Mouse (Mus musculus): Measurements from ENCODE around the gene Zfp568.

Zfp568 gene

GRCm38 (mm10) chr7:29981455-29981854 is 2.3 kb upstream of the Zfp568 start:
- CTCF ChIA-PET, result interaction anchor here (0.6 to 3.2 kb wide), 21 partner anchors 10 to 1073 kb away, joined by 3 to 9 read pairs (median 3); no protein-coding TSS in a partner anchor
- POLR2A ChIA-PET, result interaction anchor here in 3 of 4 experiments (0.5 to 11.6 kb wide), 59 partner anchors 9 to 1690 kb away, joined by 3 to 264 read pairs (median 5); partner anchors contain the start of genes Gm26920 (in 2 of the 3), Thap8 (in 2 of the 3), Wdr62 (in 2 of the 3) and Zfp260 (in 2 of the 3)

- CTCF ChIA-PET, result interaction anchor here (0.5 to 3.2 kb wide), 19 partner anchors 8 to 1073 kb away, joined by 3 to 9 read pairs (median 4); no protein-coding TSS in a partner anchor
- POLR2A ChIA-PET, result interaction anchor here (0.6 to 11.6 kb wide), 72 partner anchors 9 to 1691 kb away, joined by 3 to 264 read pairs (median 5); partner anchors contain the start of genes Gm26920 (in 2 of the 4), Thap8 (in 2 of the 4), Wdr62 (in 2 of the 4) and Zfp260 (in 2 of the 4)
Observed at GRCm38 (mm10) chr7:29981860-29982259, 1.9 kb upstream of the Zfp568 start.

- CTCF ChIA-PET, result interaction anchor here (0.5 to 3.2 kb wide), 13 partner anchors 9 to 213 kb away, joined by 3 to 9 read pairs (median 5); no protein-coding TSS in a partner anchor
- POLR2A ChIA-PET, result interaction anchor here (0.5 to 11.6 kb wide), 82 partner anchors 10 to 1216 kb away, joined by 3 to 264 read pairs (median 6); partner anchors contain the start of genes Gm26920 (in 2 of the 4), Thap8 (in 2 of the 4), Wdr62 (in 2 of the 4) and Zfp260 (in 2 of the 4)
Observed at GRCm38 (mm10) chr7:29982341-29982740, 1.4 kb upstream of the Zfp568 start.

GRCm38 (mm10) chr7:29982931-29983330 is 824 bp upstream of the Zfp568 start:
- POLR2A ChIA-PET, result interaction anchor here (0.5 to 11.6 kb wide), 87 partner anchors 10 to 1217 kb away, joined by 3 to 264 read pairs (median 6); partner anchors contain the start of genes Thap8 (in 2 of the 4), Wdr62 (in 2 of the 4), Zfp260 (in 2 of the 4) and Zfp74 (in 2 of the 4)
- CTCF ChIA-PET, result interaction anchor here in 2 of 4 experiments (0.7 to 3.2 kb wide), 8 partner anchors 20 to 82 kb away, joined by 3 to 9 read pairs (median 4); no protein-coding TSS in a partner anchor

GRCm38 (mm10) chr7:29983340-29983689 is 440 bp upstream of the Zfp568 start:
- POLR2A ChIA-PET, result interaction anchor here (0.5 to 11.6 kb wide), 79 partner anchors 10 to 1217 kb away, joined by 3 to 264 read pairs (median 6); partner anchors contain the start of genes Zfp27 (in 3 of the 4), Thap8 (in 2 of the 4), Wdr62 (in 2 of the 4) and Zfp260 (in 2 of the 4)
- CTCF ChIA-PET, result interaction anchor here in 2 of 4 experiments (0.7 to 3.2 kb wide), 8 partner anchors 23 to 81 kb away, joined by 3 to 9 read pairs (median 4); no protein-coding TSS in a partner anchor

GRCm38 (mm10) chr7:29986101-29986500 is 2.3 kb downstream of the Zfp568 start:
- CTCF ChIA-PET, result interaction anchor here in 1 of 4 experiments (1.2 kb wide), 1 partner anchor 22 kb away, joined by 3 read pairs; no protein-coding TSS in a partner anchor
- POLR2A ChIA-PET, result interaction anchor here (0.5 to 11.6 kb wide), 16 partner anchors 8 to 754 kb away, joined by 3 to 264 read pairs (median 8); partner anchors contain the start of genes Kcnk6 (in 1 of the 4), Zfp383 (in 1 of the 4) and Zfp84 (in 1 of the 4)

GRCm38 (mm10) chr7:29987551-29987950 is 3.8 kb downstream of the Zfp568 start:
- ChIA-PET CTCF (interaction anchor here in 1 of 4 experiments (0.9 kb wide), 1 partner anchor 28 kb away, joined by 3 read pairs; no protein-coding TSS in a partner anchor), POLR2A (interaction anchor here in 3 of 4 experiments (0.6 to 13.4 kb wide), 19 partner anchors 5 to 212 kb away, joined by 3 to 264 read pairs (median 6); partner anchors contain the start of genes Capns1 (in 1 of the 3), Zfp260 (in 1 of the 3) and Zfp568 (in 1 of the 3))

GRCm38 (mm10) chr7:29989031-29989430 is 5.3 kb downstream of the Zfp568 start:
- POLR2A ChIA-PET, result interaction anchor here in 3 of 4 experiments (0.6 to 13.4 kb wide), 28 partner anchors 6 to 293 kb away, joined by 3 to 264 read pairs (median 5); partner anchors contain the start of genes Gm26920 (in 1 of the 3), Zfp420 (in 1 of the 3), Zfp566 (in 1 of the 3) and Zfp568 (in 1 of the 3)
- CTCF ChIA-PET, result interaction anchor here (0.6 to 1.5 kb wide), 12 partner anchors 17 to 809 kb away, joined by 3 to 23 read pairs (median 4); partner anchors contain the start of gene Psmd8 (in 1 of the 4)

GRCm38 (mm10) chr7:29992698-29993097 is 8.9 kb downstream of the Zfp568 start:
- ChIA-PET POLR2A (interaction anchor here in 3 of 4 experiments (0.5 to 13.4 kb wide), 31 partner anchors 8 to 226 kb away, joined by 3 to 264 read pairs (median 5); partner anchors contain the start of genes Zfp568 (in 3 of the 3), Zfp260 (in 1 of the 3) and Zfp27 (in 1 of the 3)), CTCF (interaction anchor here in 2 of 4 experiments (0.7 to 1.5 kb wide), 2 partner anchors 20 to 34 kb away, joined by 3 to 6 read pairs; no protein-coding TSS in a partner anchor)

- ChIA-PET POLR2A (interaction anchor here in 3 of 4 experiments (0.5 to 13.4 kb wide), 33 partner anchors 8 to 225 kb away, joined by 3 to 264 read pairs (median 5); partner anchors contain the start of genes Zfp568 (in 3 of the 3), Zfp260 (in 1 of the 3) and Zfp27 (in 1 of the 3)), CTCF (interaction anchor here in 1 of 4 experiments (0.5 kb wide), 1 partner anchor 161 kb away, joined by 3 read pairs; no protein-coding TSS in a partner anchor)
Observed at GRCm38 (mm10) chr7:29993340-29993739, 9.6 kb downstream of the Zfp568 start.

- ChIA-PET CTCF (no interaction called here), POLR2A (interaction anchor here in 3 of 4 experiments (0.8 to 13.4 kb wide), 12 partner anchors 9 to 95 kb away, joined by 3 to 264 read pairs (median 4); partner anchors contain the start of genes Zfp568 (in 2 of the 3), Gm26920 (in 1 of the 3) and Zfp566 (in 1 of the 3))
Observed at GRCm38 (mm10) chr7:29995134-29995533, 11.4 kb downstream of the Zfp568 start.

- POLR2A ChIA-PET, result interaction anchor here in 2 of 4 experiments (1.0 to 13.4 kb wide), 9 partner anchors 8 to 34 kb away, joined by 3 to 264 read pairs (median 6); partner anchors contain the start of gene Zfp568 (in 2 of the 2)
- CTCF ChIA-PET, result interaction anchor here in 1 of 4 experiments (1.7 kb wide), 1 partner anchor 12 kb away, joined by 5 read pairs; no protein-coding TSS in a partner anchor
Observed at GRCm38 (mm10) chr7:30000601-30001000, 16.8 kb downstream of the Zfp568 start.

GRCm38 (mm10) chr7:30007601-30008000 is 23.8 kb downstream of the Zfp568 start:
- ChIA-PET POLR2A (interaction anchor here in 3 of 4 experiments (0.9 to 12.3 kb wide), 13 partner anchors 8 to 90 kb away, joined by 3 to 166 read pairs (median 4); partner anchors contain the start of gene Zfp568 (in 2 of the 3)), CTCF (interaction anchor here in 2 of 4 experiments (1.0 to 1.2 kb wide), 2 partner anchors 10 to 57 kb away, joined by 3 read pairs; no protein-coding TSS in a partner anchor)

- CTCF ChIA-PET, result interaction anchor here in 1 of 4 experiments (0.6 to 1.2 kb wide), 2 partner anchors 57 to 713 kb away, joined by 3 to 4 read pairs; no protein-coding TSS in a partner anchor
- POLR2A ChIA-PET, result interaction anchor here in 3 of 4 experiments (0.9 to 12.3 kb wide), 12 partner anchors 8 to 91 kb away, joined by 3 to 166 read pairs (median 6); partner anchors contain the start of gene Zfp568 (in 2 of the 3)
Observed at GRCm38 (mm10) chr7:30008020-30008690, 24.4 kb downstream of the Zfp568 start.

GRCm38 (mm10) chr7:30009321-30010085 is 25.7 kb downstream of the Zfp568 start:
- POLR2A ChIA-PET, result interaction anchor here in 3 of 4 experiments (0.5 to 12.3 kb wide), 15 partner anchors 8 to 645 kb away, joined by 3 to 166 read pairs (median 7); partner anchors contain the start of genes Zfp568 (in 2 of the 3), Zfp260 (in 1 of the 3) and Zfp27 (in 1 of the 3)
- CTCF ChIA-PET, result interaction anchor here in 1 of 4 experiments (0.5 kb wide), 1 partner anchor 44 kb away, joined by 3 read pairs; no protein-coding TSS in a partner anchor
